Mouse (Mus musculus) thymus, postnatal 0 days (tissue): Measurements from ENCODE around the gene Pgm5. TPM values are rescaled to one million over a fixed set of nuclear protein-coding genes. Genes with fewer than 3 reads are reported as not detected.
"Not testable (repeated sequence)": the region's sequence is repeated elsewhere in the genome, so short reads cannot be mapped to it uniquely, and the experiment has no call there.

Experiments used
- DNase-seq: peaks from one replicate; pipeline ENCODE4 v3.0.0-alpha.2; 2015; ENCODE audit warnings: low spot score
- polyA plus RNA-seq: library from polyadenylated mRNA; unstranded; fragments of >200 nt; fragmentation: Nextera tagmentation; extraction: Ambion mirVana; gene quantifications from 2 replicates; pipeline ENCODE4 v1.2.1, GENCODE M21; 2015

The Pgm5 gene
- 3.3 and 4.3 TPM in 2 replicates for polyA plus RNA-seq

DNA sequence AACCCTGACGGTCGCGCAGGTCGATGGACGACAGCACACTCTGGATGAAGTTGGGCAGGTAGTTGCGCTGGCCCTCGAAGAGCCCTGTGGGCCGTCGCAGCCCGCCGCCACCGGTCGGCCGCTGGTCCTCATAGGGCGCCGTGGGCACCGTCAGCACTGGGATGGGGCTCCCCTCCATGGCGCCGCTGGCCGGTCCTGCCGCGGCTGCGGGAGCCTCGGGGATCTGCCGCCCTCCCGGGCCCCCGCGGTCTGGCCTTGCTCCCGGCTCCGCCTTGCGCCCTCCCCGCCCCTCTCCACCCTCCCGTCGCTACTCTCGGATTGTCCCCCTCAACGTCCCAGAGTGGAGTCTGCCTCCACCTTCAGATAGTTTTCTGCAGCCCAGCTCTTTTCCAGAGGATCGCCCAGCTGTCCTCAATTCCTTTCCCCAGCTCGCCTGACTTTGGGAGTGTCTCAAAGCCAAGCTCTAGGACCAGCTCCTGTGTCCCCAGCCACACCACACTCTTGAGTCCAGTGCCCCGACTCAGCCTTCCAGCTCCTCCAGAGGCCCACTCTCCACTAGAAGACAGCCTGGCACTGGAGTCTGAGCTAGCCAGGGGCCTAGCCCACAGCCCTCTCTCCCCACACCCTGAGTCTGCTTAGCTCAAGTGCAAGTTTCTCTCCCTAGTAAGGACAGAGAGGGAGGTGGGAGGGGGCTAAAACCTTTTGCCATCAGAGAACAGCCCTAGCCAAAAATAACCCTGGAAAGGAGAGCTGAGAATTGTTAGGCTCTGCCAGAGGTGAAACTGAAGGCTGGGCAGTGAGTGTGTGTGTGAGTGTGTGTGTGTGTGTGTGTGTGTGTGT is at the start of gene Pgm5:
Gene Pgm5, minus strand, starts transcription at position 244 of the 840 bp plus-strand sequence.
- DNase-seq, result no peak

- no peak for DNase-seq
Measured at GRCm38 (mm10) chr19:24908385-24909155, 46.9 kb upstream of the Pgm5 start.

DNA sequence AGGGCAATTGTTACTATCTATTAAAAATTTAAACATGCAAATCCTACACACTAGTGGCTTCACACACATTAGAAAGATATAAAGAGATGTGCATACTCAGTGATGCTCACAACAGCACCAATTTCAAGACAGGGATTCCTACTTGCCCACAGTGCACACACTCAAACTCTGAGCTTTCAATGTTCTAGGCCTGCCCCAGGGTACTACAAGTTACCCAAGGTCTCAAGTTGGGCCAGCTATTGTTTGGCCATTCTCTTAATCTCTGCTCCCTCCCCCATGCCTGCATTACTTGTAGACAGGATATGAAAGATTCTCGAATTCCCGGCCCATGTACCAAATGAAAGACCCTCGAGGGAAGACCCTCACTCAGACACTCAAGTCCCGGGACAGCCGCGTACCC is 46.0 kb upstream of the Pgm5 start:
- no peak for DNase-seq

DNA sequence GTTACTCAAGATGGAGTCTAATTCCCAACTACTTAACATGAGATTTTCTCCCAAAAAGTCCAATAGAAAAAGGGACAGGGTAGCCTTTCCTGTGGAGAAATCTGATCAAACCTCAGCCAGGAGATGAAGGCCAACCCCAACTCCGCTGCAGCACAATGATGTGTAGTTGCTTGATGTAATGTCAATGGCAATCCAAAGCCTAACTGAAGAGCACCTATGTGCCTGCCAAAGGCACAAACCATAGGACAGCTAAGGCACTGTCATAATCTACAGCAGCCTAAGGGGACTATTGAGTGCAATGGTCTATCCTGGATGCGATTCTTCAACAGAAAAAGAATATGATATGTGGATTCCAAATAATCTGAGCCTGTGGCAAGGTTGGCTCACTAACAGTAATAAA is 41.2 kb upstream of the Pgm5 start:
- DNase-seq, result no peak

- no peak for DNase-seq
Measured at GRCm38 (mm10) chr19:24902256-24902655, 40.6 kb upstream of the Pgm5 start.

GRCm38 (mm10) chr19:24901666-24902065 is 40.0 kb upstream of the Pgm5 start:
- no peak for DNase-seq

DNA sequence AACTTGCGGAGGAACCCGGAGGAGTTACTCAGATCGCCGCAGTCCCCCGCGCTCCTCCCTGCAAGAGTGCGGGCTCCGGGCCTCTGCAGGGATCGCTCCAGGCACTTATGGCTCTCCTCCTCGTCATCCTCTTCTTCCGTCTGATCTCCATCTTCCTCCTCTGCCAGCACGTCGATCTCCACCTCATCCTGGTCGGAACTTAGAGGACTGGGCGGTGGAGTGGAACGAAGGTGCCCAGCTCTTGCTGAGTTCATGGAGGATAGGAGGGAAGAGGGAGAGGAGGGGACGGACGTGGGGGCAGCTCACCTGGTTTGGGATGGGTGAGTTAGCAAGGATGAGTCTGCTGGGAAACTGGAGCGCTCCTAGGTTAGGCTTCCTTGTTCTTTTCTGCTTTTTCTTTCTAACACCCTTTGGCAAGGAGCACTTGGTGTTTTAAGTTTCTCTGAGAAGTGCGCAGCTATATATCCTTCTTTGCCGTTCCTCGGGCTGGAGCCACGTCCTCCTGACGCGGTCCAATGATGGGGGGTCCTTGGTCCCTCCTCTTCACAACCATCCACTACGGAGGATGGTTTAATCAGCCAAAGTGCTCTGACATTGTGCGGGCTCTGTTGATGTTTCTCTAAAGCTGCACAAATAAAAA is 39.0 kb upstream of the Pgm5 start, which contains the start of gene Foxd4:
Gene Foxd4, minus strand, starts transcription at position 617 of the 640 bp plus-strand sequence.
- DNase-seq, result no peak

GRCm38 (mm10) chr19:24899578-24900544 is 38.2 kb upstream of the Pgm5 start:
- DNase-seq, result no peak

- no peak for DNase-seq
Measured at GRCm38 (mm10) chr19:24898737-24899577, 37.3 kb upstream of the Pgm5 start.

DNA sequence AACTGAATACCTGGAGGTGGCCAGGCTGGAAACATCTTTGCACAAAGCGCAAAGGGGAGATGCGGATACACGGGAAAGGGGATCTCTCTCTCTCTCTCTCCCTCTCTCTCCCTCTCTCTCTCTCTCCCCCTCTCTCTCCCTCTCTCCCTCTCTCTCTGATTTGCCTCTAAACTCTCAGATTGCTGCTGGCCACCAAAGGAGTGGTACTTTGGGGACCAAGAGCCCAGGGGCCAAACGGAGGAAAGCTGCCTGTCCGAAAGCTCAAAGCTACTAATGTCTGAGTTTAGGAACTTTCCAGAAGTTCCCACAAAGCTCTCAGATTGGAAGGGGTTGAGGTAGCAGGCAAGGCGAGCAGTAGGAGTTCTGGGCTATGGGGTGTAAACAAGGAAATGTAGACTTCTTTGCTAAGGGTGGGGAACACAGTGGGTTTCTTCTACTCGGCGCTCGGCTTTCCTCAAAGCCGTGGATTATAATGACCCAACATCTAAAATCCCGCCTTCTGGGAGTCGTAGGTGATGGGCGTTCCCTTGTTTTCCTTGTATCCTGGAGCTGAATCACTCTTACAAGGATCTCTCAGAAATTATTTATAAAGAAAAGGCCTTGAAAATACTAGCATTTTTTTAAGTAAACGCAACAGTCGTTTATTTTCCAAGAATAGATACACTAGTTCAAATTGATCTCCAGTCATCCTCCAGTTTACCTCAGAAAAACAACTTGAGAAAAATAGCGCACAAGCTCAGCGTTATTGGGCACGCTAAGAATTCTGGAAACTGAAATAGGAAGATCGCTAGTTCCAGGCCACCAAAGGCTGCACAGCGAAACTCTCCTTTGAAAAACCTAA is 36.5 kb upstream of the Pgm5 start:
- no peak for DNase-seq

- no peak for DNase-seq
Measured at GRCm38 (mm10) chr19:24897006-24897895, 35.6 kb upstream of the Pgm5 start.

DNA sequence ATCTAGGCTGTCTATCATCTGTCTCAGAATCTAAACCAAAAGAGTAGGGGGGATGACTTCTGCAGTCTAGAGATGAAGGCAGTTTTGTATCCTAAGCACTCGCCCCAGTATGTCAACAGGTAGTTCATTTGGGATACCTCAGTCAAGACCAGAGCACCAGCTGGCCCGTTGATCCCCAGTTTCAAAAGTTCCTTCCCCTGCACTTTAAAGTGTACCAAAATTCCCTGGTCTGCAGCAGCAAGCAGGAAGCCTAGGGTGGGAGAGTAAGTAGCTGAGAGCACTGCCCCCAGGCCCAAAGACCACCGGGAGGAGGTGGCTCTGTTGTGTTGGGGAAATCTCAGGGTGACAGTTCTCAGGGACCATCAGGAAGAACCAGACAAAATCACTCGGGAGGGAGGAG is 34.9 kb upstream of the Pgm5 start:
- no peak for DNase-seq

GRCm38 (mm10) chr19:24886888-24887287 is 25.2 kb upstream of the Pgm5 start:
- no peak for DNase-seq

DNA sequence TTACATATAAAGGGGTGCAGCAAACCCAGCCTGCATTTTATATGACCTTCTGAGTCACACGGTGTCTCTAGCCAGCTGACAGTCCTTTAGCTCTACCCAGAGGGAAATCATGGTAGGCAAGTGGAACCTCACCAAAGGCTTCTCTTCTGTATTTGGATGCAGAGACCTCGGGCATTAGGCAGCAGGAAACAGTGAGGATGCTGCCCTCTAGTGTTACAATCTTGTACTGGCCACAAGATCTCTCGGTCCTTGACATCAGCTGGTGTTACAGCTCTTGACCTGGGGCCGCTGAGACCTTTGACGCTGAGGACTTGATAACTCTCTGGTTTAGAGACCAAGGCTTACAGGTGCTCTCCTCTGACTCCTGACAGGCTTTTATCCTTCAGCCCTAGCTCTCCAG is 23.8 kb upstream of the Pgm5 start:
- peak; percentile 40 for DNase-seq

DNA sequence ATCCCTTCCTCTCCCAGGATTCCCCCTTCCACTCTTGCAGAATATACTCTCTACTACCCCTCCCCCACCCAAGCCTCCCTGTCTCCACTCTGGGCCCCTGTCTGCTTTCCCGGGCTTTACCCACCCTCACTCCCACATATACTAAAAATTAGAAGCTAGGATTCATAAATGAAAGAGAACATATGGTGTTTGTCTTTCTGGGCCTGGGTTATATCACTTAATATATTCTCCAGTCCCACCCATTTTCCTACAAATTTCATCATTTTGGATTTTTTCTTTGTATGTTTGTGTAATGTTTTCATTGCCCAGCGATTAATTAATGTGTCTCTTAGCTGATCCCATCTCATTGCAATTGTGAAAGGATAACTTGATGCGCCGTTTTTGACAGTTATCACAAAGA is 19.6 kb upstream of the Pgm5 start:
- DNase-seq, result no peak

- not testable (repeated sequence) for DNase-seq
Measured at GRCm38 (mm10) chr19:24875129-24875870, 13.6 kb upstream of the Pgm5 start, which contains the start of gene Gm10053. Gene Gm10053, plus strand, starts transcription at chr19:24875686.

DNA sequence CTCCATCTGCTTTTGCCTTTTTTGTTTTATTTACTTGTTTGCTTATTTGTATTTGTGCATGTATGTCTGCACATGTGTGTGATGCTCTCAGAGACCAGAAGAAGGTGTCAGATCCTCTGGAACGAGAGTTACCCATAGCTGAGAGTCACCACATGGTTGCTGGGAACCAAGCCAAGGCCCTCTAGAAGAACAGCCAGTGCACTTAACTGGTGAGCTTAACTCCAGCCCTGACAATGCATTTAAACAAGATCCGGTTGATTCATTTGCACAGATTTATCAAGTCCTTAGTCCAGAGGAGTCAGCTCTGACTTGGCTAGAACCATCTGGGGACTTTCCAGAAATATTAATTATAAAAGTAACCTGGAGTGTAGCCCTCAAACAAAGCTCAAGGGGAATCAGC is 12.2 kb upstream of the Pgm5 start:
- no peak for DNase-seq
